Mouse (Mus musculus) bone marrow, adult 2 months (tissue): ENCODE results near the gene Zfp775.

ENCODE experiments used
- CTCF ChIP-seq: fragments of 200-500 bp; IDR thresholded peaks from 2 replicates; pipeline ENCODE4 v1.5.1; 2011; ENCODE audit warnings: low read length, control low read depth; ENCODE audit not compliant: control insufficient read depth, insufficient read depth
- POLR2A ChIP-seq: fragments of 200-500 bp; IDR thresholded peaks from 2 replicates; pipeline ENCODE4 v1.6.1; 2011; ENCODE audit warnings: low read depth, mild to moderate bottlenecking, control low read depth, low read length, borderline replicate concordance; ENCODE audit not compliant: control insufficient read depth

- no peak for TF ChIP-seq CTCF
- TF ChIP-seq POLR2A, result no peak
Observed at GRCm38 (mm10) chr6:48626464-48626863, 24.6 kb downstream of the Zfp775 start, which contains the start of gene AI854703.
